Mouse (Mus musculus) liver, embryonic 14.5 days (tissue): ENCODE data around the gene Selenon.

Source experiments
- CTCF ChIP-seq: IDR thresholded peaks from 2 replicates; pipeline ENCODE4 v1.5.1; 2016; ENCODE audit warnings: antibody characterized with exemption, low read depth, control low read depth
- EP300 ChIP-seq: IDR thresholded peaks from 2 replicates; pipeline ENCODE4 v1.6.1; 2016; ENCODE audit warnings: antibody characterized with exemption, low read depth

- TF ChIP-seq CTCF, result no peak
- no peak for TF ChIP-seq EP300
Measured at GRCm38 (mm10) chr4:134572449-134573300, 20.7 kb upstream of the Selenon start.
